Mouse (Mus musculus): ENCODE results near the gene Gm4787. TPM values are rescaled to one million over a fixed set of nuclear protein-coding genes. Genes with fewer than 3 reads are reported as not detected.

Gene Gm4787
- polyA plus RNA-seq (2012; rRNA removed), result 0.11 TPM in 1 of 2 replicates, not detected in the other

GRCm38 (mm10) chr12:81379364-81379763 is at the start of gene Gm4787:
Gene Gm4787 (minus strand): TSS chr12:81379464.

GRCm38 (mm10) chr12:81421846-81422245 is 42.6 kb upstream of the Gm4787 start, which contains the start of gene Adam4:
Gene Adam4 (minus strand): TSS chr12:81421946.

GRCm38 (mm10) chr12:81332875-81333421 is 46.3 kb downstream of the Gm4787 start, which contains the start of gene Slc8a3:
Gene Slc8a3 (minus strand): TSS chr12:81333180.

Other genes with a start within 250 kb of the Gm4787 start
- gene Slc8a3, start 46.3 kb downstream of the Gm4787 start, polyA plus RNA-seq (2012; rRNA removed), result 0.25 and 0.48 TPM in 2 replicates
- 0.08 TPM in 2 replicates for gene Adam4, start 42.5 kb upstream of the Gm4787 start, polyA plus RNA-seq (2012; rRNA removed)
- gene Cox16, start 105.7 kb upstream of the Gm4787 start, polyA plus RNA-seq (2012; rRNA removed), result 27.1 and 37.6 TPM in 2 replicates
- gene Gm20498, start 153.4 kb upstream of the Gm4787 start, polyA plus RNA-seq (2012; rRNA removed), result 0.88 and 1.4 TPM in 2 replicates
- 6.0 and 6.8 TPM in 2 replicates for gene Synj2bp, start 153.4 kb upstream of the Gm4787 start, polyA plus RNA-seq (2012; rRNA removed)
- gene Adam21, start 189.0 kb upstream of the Gm4787 start, polyA plus RNA-seq (2012; rRNA removed), result not detected in 2 replicates
- gene Med6, start 215.5 kb upstream of the Gm4787 start, polyA plus RNA-seq (2012; rRNA removed), result 0.91 and 1.1 TPM in 2 replicates

Data from stomach, adult 2 months (tissue).